Mouse (Mus musculus) small intestine, adult 2 months (tissue): ENCODE results near the gene Ccser1.
A peak's percentile ranks its signal among the peaks of the same experiment; 100 is the strongest.

Source experiments
- CTCF ChIP-seq: fragments of 200-500 bp; IDR thresholded peaks from 2 replicates; pipeline ENCODE4 v1.5.1; 2012; ENCODE audit warnings: low read depth, mild to moderate bottlenecking, control low read depth, inconsistent platforms, low read length, moderate library complexity, mixed read lengths; ENCODE audit not compliant: insufficient replicate concordance, insufficient read length; ENCODE audit errors: extremely low read depth
- POLR2A ChIP-seq: fragments of 200-500 bp; IDR thresholded peaks from 2 replicates; pipeline ENCODE4 v1.6.1; 2012; ENCODE audit warnings: low read depth, mild to moderate bottlenecking, control low read depth, inconsistent platforms, low read length, moderate library complexity

- TF ChIP-seq CTCF (peak; percentile 63; the same call in 1 of the 2 replicates), POLR2A (no peak)
These were observed 135.9 kb downstream of the Ccser1 start for GRCm38 (mm10) chr6:61315884-61316601.
